Mouse (Mus musculus): ENCODE measurements around the gene Prf1. TPM values are rescaled to one million over a fixed set of nuclear protein-coding genes. Genes with fewer than 3 reads are reported as not detected.

Prf1 gene
- total RNA-seq, 4 experiments from 2014 or later: 0.21 to 0.61 (median 0.31) TPM

GRCm38 (mm10) chr10:61340247-61340646 lies 42.6 kb downstream of the Prf1 start:
- no peak for DNase-seq

- no peak for DNase-seq
Observed at GRCm38 (mm10) chr10:61341045-61341444, 43.4 kb downstream of the Prf1 start.

GRCm38 (mm10) chr10:61341557-61341956 lies 43.9 kb downstream of the Prf1 start:
- peak; percentile 33 for DNase-seq

- DNase-seq: no peak
Observed at GRCm38 (mm10) chr10:61342750-61343149, 45.1 kb downstream of the Prf1 start.

- peak; percentile 37 for DNase-seq
Observed at GRCm38 (mm10) chr10:61343950-61344349, 46.3 kb downstream of the Prf1 start.

GRCm38 (mm10) chr10:61345179-61345578 lies 47.5 kb downstream of the Prf1 start:
- no peak for DNase-seq

- DNase-seq: no peak
Observed at GRCm38 (mm10) chr10:61346374-61346773, 48.7 kb downstream of the Prf1 start.

GRCm38 (mm10) chr10:61351216-61351615 lies 53.6 kb downstream of the Prf1 start:
- DNase-seq: no peak

Other genes starting within 250 kb of the Prf1 start
- gene Pcbd1, start 208.5 kb upstream of the Prf1 start, total RNA-seq (2022): 10 to 100 TPM; 20.5 to 34.0 (median 28.3) TPM
- 10 to 100 TPM; 78.8 to 83.6 (median 81.8) TPM for gene Sgpl1, start 150.1 kb upstream of the Prf1 start, total RNA-seq (2022)
- not detected for gene Tbata, start 125.9 kb upstream of the Prf1 start, total RNA-seq (2022)
- 1 to 10 TPM; 1.7 to 3.9 (median 1.9) TPM for gene Adamts14, start 24.4 kb upstream of the Prf1 start, total RNA-seq (2022)
- gene Pald1, start 85.7 kb downstream of the Prf1 start, total RNA-seq (2022): 10 to 100 TPM; 13.2 to 24.9 (median 19.0) TPM
- not detected for gene Nodal, start 120.1 kb downstream of the Prf1 start, total RNA-seq (2022)
- 100 to 1,000 TPM in 1 of 4 experiments, 10 to 100 TPM in 3; 82.0 to 113 (median 91.2) TPM for gene Eif4ebp2, start 154.8 kb downstream of the Prf1 start, total RNA-seq (2022)
- 10 to 100 TPM; 11.9 to 29.3 (median 17.8) TPM for gene Lrrc20, start 178.0 kb downstream of the Prf1 start, total RNA-seq (2022)

All from adrenal gland, adult 8-10 months (tissue).